Mouse (Mus musculus): ENCODE data around the gene Prokr2. TPM values are rescaled to one million over a fixed set of nuclear protein-coding genes. Genes with fewer than 3 reads are reported as not detected.

Gene Prokr2
- polyA plus RNA-seq, 3 experiments from 2014 or later: 0.13 TPM; not detected in 2

Other genes with a start within 250 kb of the Prokr2 start
- gene Slc23a2, start 240.3 kb downstream of the Prokr2 start, polyA plus RNA-seq (2017; shearing (Covaris generic)): 10 to 100 TPM; 11.6 to 12.1 (median 11.8) TPM
- gene Tmem230, start 137.6 kb downstream of the Prokr2 start, polyA plus RNA-seq (2017; shearing (Covaris generic)): 10 to 100 TPM; 28.2 to 45.1 (median 37.2) TPM
- gene Pcna, start 132.1 kb downstream of the Prokr2 start, polyA plus RNA-seq (2017; shearing (Covaris generic)): 100 to 1,000 TPM; 149 to 308 (median 151) TPM
- gene Cds2, start 122.3 kb downstream of the Prokr2 start, polyA plus RNA-seq (2017; shearing (Covaris generic)): 10 to 100 TPM; 24.8 to 35.4 (median 25.0) TPM
- gene Gpcpd1, start 202.3 kb upstream of the Prokr2 start, polyA plus RNA-seq (2017; shearing (Covaris generic)): 10 to 100 TPM; 53.3 to 61.3 (median 53.8) TPM

Measured in inflammation-experienced regulatory T-cells, adult 6 months (primary cell).